In genomic region chr5:112280151-112280550, GRCm38 (mm10) we compare ENCODE assay signal across 9 mouse cellular contexts. TPM values are rescaled to one million over a fixed set of nuclear protein-coding genes. Genes with fewer than 3 reads are reported as not detected.
DNase-seq lines count a peak whose midpoint lies in the region; ATAC-seq and TF ChIP-seq lines count a peak whose summit lies in the region.
"Had no signal": no experiment of that assay in that cellular context is flagged by ENCODE, and none has a peak within 500 bp of the region (broad histone marks: within the 10 kb centered on the region; RNA-seq: fewer than 3 reads in every experiment).

No protein-coding gene starts in this region.

- H3K27ac ChIP-seq in liver, embryonic 14.5 days = no peak overlapping the region

- H3K9ac ChIP-seq in liver, embryonic 14.5 days (replicated peaks) = no peak overlapping the region

- no peaks in the 10 kb centered on the region for H3K36me3 ChIP-seq in liver, embryonic 14.5 days (replicated peaks; ENCODE audit: control insufficient read depth, insufficient read depth, low read depth)

- H3K4me1 ChIP-seq in liver, embryonic 14.5 days (replicated peaks; ENCODE audit: control insufficient read depth in 2 of 2, insufficient read depth in 2 of 2, low read length in 1 of 2) = peaks cover 19 to 60% of the 10 kb centered on the region in 2 experiments

- no peak for TF ChIP-seq EP300 in liver, embryonic 14.5 days (IDR thresholded peaks at IDR 0.05; ENCODE audit: low read depth)

- no peak for TF ChIP-seq CTCF in liver, embryonic 14.5 days (IDR thresholded peaks at IDR 0.05; ENCODE audit: low read depth)

- peak; percentile 58 for DNase-seq in heart, adult 8-10 months (ENCODE audit: low spot score)
- no peak for DNase-seq in heart, postnatal 36 days
- DNase-seq in 416B (ENCODE audit: low read depth) = peak; percentile 98
- DNase-seq in liver, embryonic 14.5 days (ENCODE audit: low read depth in 3 of 3, low spot score in 3 of 3) = no peak
- no peak for DNase-seq in T-cell, adult 2 months (ENCODE audit: low spot score)
- DNase-seq in spleen, adult 18-20 months = no peak
- no peak for DNase-seq in testis, postnatal 10 days (ENCODE audit: low spot score)

- ATAC-seq in common myeloid progenitor, adult 5-6 weeks (replicated peaks; ENCODE audit: low read depth, poor library complexity, severe bottlenecking) = peak; percentile 48
- ATAC-seq in liver, embryonic 14.5 days (ENCODE audit: insufficient read depth) = no peak
- ATAC-seq: forebrain, embryonic 14.5 days had no signal

- no peaks in the 10 kb centered on the region for H3K9me3 ChIP-seq in liver, embryonic 14.5 days (ENCODE audit: control insufficient read depth, low read length)

- H3K4me2 ChIP-seq in liver, embryonic 14.5 days (ENCODE audit: low read depth) = peak overlapping the region; percentile 81

- WGBS in liver, embryonic 14.5 days (ENCODE audit: insufficient replicate concordance) = 31% methylated on average over 7 of the region's 7 CpGs

- H3K27me3 ChIP-seq in liver, embryonic 14.5 days (ENCODE audit: control insufficient read depth, insufficient read depth, low read length) = no peaks in the 10 kb centered on the region

- no peak overlapping the region for H3K4me3 ChIP-seq in liver, embryonic 14.5 days (ENCODE audit: insufficient read depth in 1 of 2, low read depth in 2 of 2, low read length in 2 of 2)

- intact Hi-C loops in heart, postnatal 36 days (cut with DNase I) = no loop called here

RNA-seq across cellular contexts. Expression of gene Tpst2, which starts 3.7 kb away (rescaled TPM):
- total RNA-seq in heart, adult 8-10 months (2022) = 10 to 100 TPM; 32.2 to 47.1 (median 37.1) TPM
- 10 to 100 TPM; 39.1 to 42.0 TPM for total RNA-seq in heart, postnatal 36 days (2021)
- 23.7 and 32.0 TPM in 2 replicates for total RNA-seq in common myeloid progenitor, adult 5-6 weeks (2017)
- 16.2 and 17.2 TPM in 2 replicates for polyA plus RNA-seq in liver, embryonic 14.5 days (2012; rRNA removed)
- polyA plus RNA-seq in liver, embryonic 14.5 days (2014; fragmentation: Nextera tagmentation; extraction: Ambion mirVana) = 30.7 and 30.9 TPM in 2 replicates

RNA-seq across cellular contexts. Expression of gene Crybb1, which starts 24.5 kb away (rescaled TPM):
- total RNA-seq in heart, adult 8-10 months (2022) = 1 to 10 TPM; 2.0 to 3.4 (median 2.7) TPM
- total RNA-seq in heart, postnatal 36 days (2021) = 1 to 10 TPM in 1 of 2 experiments, under 1 TPM in 1; 0.80 to 3.4 TPM
- not detected in 2 replicates for total RNA-seq in common myeloid progenitor, adult 5-6 weeks (2017)
- not detected in 2 replicates for polyA plus RNA-seq in liver, embryonic 14.5 days (2012; rRNA removed)
- polyA plus RNA-seq in liver, embryonic 14.5 days (2014; fragmentation: Nextera tagmentation; extraction: Ambion mirVana) = 0.24 TPM in 1 of 2 replicates, not detected in the other

RNA-seq across cellular contexts. Expression of gene Cryba4, which starts 27.8 kb away (rescaled TPM):
- 10 to 100 TPM in 1 of 4 experiments, 1 to 10 TPM in 3; 7.6 to 10.4 (median 8.5) TPM for total RNA-seq in heart, adult 8-10 months (2022)
- total RNA-seq in heart, postnatal 36 days (2021) = 1 to 10 TPM; 6.0 to 9.8 TPM
- not detected in 2 replicates for total RNA-seq in common myeloid progenitor, adult 5-6 weeks (2017)
- polyA plus RNA-seq in liver, embryonic 14.5 days (2012; rRNA removed) = 0.39 and 0.63 TPM in 2 replicates
- polyA plus RNA-seq in liver, embryonic 14.5 days (2014; fragmentation: Nextera tagmentation; extraction: Ambion mirVana) = 0.59 and 0.95 TPM in 2 replicates

RNA-seq across cellular contexts. Expression of gene Tfip11, which starts 46.0 kb away (rescaled TPM):
- total RNA-seq in heart, adult 8-10 months (2022) = 10 to 100 TPM; 17.0 to 19.1 (median 18.4) TPM
- 10 to 100 TPM; 17.9 to 21.7 TPM for total RNA-seq in heart, postnatal 36 days (2021)
- total RNA-seq in common myeloid progenitor, adult 5-6 weeks (2017) = 18.6 and 23.8 TPM in 2 replicates
- 10.7 and 11.6 TPM in 2 replicates for polyA plus RNA-seq in liver, embryonic 14.5 days (2012; rRNA removed)
- polyA plus RNA-seq in liver, embryonic 14.5 days (2014; fragmentation: Nextera tagmentation; extraction: Ambion mirVana) = 8.0 and 9.2 TPM in 2 replicates

Comparison
In these comparisons a context has a peak if more than half of its experiments do, and no peak if none do; other contexts are left out.
1. DNase-seq: peak in heart, adult 8-10 months (single experiment) and 416B (single experiment); none in heart, postnatal 36 days (0 of 2), liver, embryonic 14.5 days (0 of 3), T-cell, adult 2 months (single experiment), spleen, adult 18-20 months (0 of 2) and testis, postnatal 10 days (single experiment).